Mouse (Mus musculus): Measurements from ENCODE around the gene Dao. TPM values are rescaled to one million over a fixed set of nuclear protein-coding genes. Genes with fewer than 3 reads are reported as not detected.

Dao gene
- polyA plus RNA-seq, 1 experiment from 2014 or later = not detected

- H3K36me3 ChIP-seq = no peaks in the 10 kb centered on the region
- no peaks in the 10 kb centered on the region for H3K4me1 ChIP-seq
- no peak for ATAC-seq
- WGBS (ENCODE audit: insufficient replicate concordance) = 46% methylated on average over 3 of the region's 3 CpGs
- peaks cover 28% of the 10 kb centered on the region for H3K27me3 ChIP-seq (replicated peaks)
- H3K4me3 ChIP-seq = no peak overlapping the region
- no peak overlapping the region for H3K4me2 ChIP-seq
- no peak overlapping the region for H3K9ac ChIP-seq
- no peak overlapping the region for H3K27ac ChIP-seq
- no peaks in the 10 kb centered on the region for H3K9me3 ChIP-seq (replicated peaks)
Observed at GRCm38 (mm10) chr5:114032161-114032763, 28.8 kb downstream of the Dao start.

DNA sequence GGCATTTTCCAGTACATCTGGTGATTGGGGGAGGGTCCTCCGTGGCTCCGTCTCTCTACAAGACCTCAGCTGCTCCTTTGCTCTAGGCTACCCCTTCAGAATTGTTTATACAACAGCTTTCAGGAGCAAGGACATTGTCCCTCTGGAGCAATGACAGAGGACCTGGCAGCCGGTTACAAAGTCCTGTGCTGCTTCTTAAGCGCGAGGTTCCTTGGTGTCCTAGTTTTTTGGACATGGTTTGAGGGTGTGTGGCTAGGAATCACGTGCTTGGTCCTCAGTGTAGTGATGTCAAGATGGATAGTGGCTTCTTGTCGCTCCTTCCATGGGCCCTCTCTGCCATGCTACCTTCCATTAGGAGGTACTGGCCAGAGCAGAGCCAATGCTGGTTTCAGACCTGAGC is 30.9 kb downstream of the Dao start:
- Histone ChIP-seq H3K9me3 (replicated peaks) (no peaks in the 10 kb centered on the region), H3K27me3 (replicated peaks) (peaks cover 20% of the 10 kb centered on the region), H3K36me3 (no peaks in the 10 kb centered on the region), H3K4me3 (no peak overlapping the region), H3K27ac (no peak overlapping the region), H3K4me2 (no peak overlapping the region), H3K4me1 (no peaks in the 10 kb centered on the region), H3K9ac (no peak overlapping the region)
- no peak for ATAC-seq
- WGBS (ENCODE audit: insufficient replicate concordance) = 62% methylated on average over 7 of the region's 7 CpGs

DNA sequence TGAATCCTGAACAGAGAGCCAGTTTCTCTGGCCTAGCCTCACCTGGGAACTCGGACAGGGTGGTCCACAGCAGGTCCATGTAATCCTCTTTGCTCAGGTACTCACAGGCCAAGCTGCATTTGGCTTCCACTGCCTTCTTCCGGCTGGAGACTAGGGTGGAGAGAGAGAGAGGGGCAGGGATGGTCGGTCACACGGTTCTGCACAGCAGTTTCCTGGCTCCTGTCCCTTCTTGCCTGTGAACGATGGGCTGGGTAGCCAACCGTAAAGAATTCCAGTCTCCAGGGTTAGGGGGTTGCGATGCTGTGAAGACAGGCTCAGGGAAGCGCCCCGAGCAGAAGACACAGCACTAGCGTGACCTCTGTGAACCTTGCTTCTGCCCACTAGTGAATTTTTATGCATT is 31.6 kb downstream of the Dao start:
- ATAC-seq = no peak
- Histone ChIP-seq H3K27me3 (replicated peaks) (peaks cover 20% of the 10 kb centered on the region), H3K4me1 (no peaks in the 10 kb centered on the region), H3K4me2 (no peak overlapping the region), H3K27ac (no peak overlapping the region), H3K36me3 (no peaks in the 10 kb centered on the region), H3K9ac (no peak overlapping the region), H3K9me3 (replicated peaks) (no peaks in the 10 kb centered on the region), H3K4me3 (no peak overlapping the region)
- 60% methylated on average over 10 of the region's 10 CpGs for WGBS (ENCODE audit: insufficient replicate concordance)

- no peaks in the 10 kb centered on the region for H3K9me3 ChIP-seq (replicated peaks)
- no peak overlapping the region for H3K9ac ChIP-seq
- no peak overlapping the region for H3K27ac ChIP-seq
- WGBS (ENCODE audit: insufficient replicate concordance) = 46% methylated on average over 7 of the region's 8 CpGs
- H3K36me3 ChIP-seq = no peaks in the 10 kb centered on the region
- no peak overlapping the region for H3K4me2 ChIP-seq
- no peak for ATAC-seq
- peaks cover 28% of the 10 kb centered on the region for H3K27me3 ChIP-seq (replicated peaks)
- H3K4me3 ChIP-seq = no peak overlapping the region
- peaks cover 18% of the 10 kb centered on the region for H3K4me1 ChIP-seq
Observed at GRCm38 (mm10) chr5:114040508-114040907, 37.0 kb downstream of the Dao start.

- Histone ChIP-seq H3K4me2 (no peak overlapping the region), H3K36me3 (no peaks in the 10 kb centered on the region), H3K27me3 (replicated peaks) (peaks cover 28% of the 10 kb centered on the region), H3K9me3 (replicated peaks) (no peaks in the 10 kb centered on the region), H3K27ac (no peak overlapping the region), H3K4me1 (peaks cover 18% of the 10 kb centered on the region), H3K9ac (no peak overlapping the region), H3K4me3 (no peak overlapping the region)
- ATAC-seq = no peak
- 39% methylated on average over 1 of the region's 1 CpGs for WGBS (ENCODE audit: insufficient replicate concordance)
Observed at GRCm38 (mm10) chr5:114040911-114041310, 37.4 kb downstream of the Dao start.

DNA sequence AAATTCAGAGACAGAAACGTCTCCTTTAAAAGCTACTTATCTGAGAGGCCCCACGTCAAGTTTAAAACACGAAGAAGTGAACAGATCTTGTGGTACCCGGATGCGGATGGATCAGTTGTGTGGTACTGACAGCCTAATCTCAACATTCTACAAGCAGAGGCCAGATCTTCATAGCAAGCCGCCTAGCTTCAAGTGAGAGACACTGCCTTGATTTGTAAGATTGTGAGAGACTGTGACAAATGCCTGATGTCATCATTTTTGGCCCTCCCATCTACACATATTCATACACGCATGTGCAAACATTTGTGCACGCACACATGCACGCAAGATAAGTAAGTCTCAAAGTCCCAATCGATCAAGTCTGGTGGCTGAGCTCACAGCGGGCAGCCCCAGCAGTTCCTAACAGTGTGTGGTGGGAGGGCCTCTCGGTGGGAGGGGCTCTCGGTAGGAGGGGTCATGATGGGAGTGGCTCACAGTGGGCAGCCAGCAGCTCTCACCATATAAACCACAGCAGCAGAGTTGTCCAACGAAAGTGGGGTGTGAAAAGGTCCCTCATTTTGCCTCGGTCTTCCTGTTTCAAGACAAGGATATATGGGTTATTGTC is 37.9 kb downstream of the Dao start:
- peaks cover 24% of the 10 kb centered on the region for H3K27me3 ChIP-seq (replicated peaks)
- no peak overlapping the region for H3K9ac ChIP-seq
- H3K4me2 ChIP-seq = peak overlapping the region; percentile 7; the same call in 1 of the 2 replicates
- no peaks in the 10 kb centered on the region for H3K9me3 ChIP-seq (replicated peaks)
- H3K4me1 ChIP-seq = peaks cover 18% of the 10 kb centered on the region
- WGBS (ENCODE audit: insufficient replicate concordance) = 12% methylated on average over 15 of the region's 15 CpGs
- no peak overlapping the region for H3K27ac ChIP-seq
- no peaks in the 10 kb centered on the region for H3K36me3 ChIP-seq
- no peak overlapping the region for H3K4me3 ChIP-seq
- ATAC-seq = peak; percentile 77

DNA sequence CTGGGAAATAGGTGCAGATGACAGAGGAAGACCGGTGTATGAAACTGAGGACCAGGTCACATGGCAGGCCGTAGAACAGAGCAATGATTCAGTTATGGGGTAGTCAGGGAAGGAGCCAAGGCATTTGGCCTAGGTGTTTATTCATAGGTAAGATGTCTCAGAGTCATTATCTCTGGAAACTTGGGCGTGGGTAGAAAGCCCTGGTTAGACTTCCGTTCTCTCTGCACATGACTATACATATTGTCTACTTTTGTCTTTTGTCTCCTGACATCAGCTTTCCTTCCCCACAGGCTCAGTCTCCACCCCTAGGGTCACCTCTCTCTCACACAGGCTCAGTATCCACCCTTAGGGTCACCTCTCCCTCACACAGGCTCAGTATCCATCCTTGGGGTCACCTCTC is 40.3 kb downstream of the Dao start:
- peaks cover 18% of the 10 kb centered on the region for H3K4me1 ChIP-seq
- no peak overlapping the region for H3K27ac ChIP-seq
- H3K4me3 ChIP-seq = no peak overlapping the region
- WGBS (ENCODE audit: insufficient replicate concordance) = 57% methylated on average over 4 of the region's 4 CpGs
- no peaks in the 10 kb centered on the region for H3K36me3 ChIP-seq
- H3K9me3 ChIP-seq (replicated peaks) = no peaks in the 10 kb centered on the region
- no peak overlapping the region for H3K9ac ChIP-seq
- no peak overlapping the region for H3K4me2 ChIP-seq
- H3K27me3 ChIP-seq (replicated peaks) = peaks cover 22% of the 10 kb centered on the region
- no peak for ATAC-seq

DNA sequence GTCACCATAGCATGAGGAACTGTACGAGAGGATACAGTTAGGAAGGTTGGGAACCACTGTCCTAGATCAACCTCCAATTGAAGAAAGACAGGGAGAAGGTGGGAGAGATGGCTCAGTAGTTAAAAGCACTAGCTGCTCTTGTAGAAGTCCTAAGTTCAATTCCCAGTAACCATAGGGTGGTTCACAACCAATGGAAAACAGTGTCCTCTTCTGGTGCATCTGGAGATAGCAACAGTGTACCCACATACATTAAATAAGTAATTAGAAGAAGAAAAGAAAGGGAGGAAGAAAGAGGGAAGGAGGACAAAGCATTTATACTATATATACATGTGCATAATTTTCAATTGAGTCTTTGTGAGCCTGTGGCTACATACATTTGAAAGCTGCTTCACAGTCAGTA is 41.6 kb downstream of the Dao start:
- WGBS (ENCODE audit: insufficient replicate concordance) = 59% methylated on average over 1 of the region's 1 CpGs
- Histone ChIP-seq H3K27ac (no peak overlapping the region), H3K9ac (no peak overlapping the region), H3K4me1 (peaks cover 18% of the 10 kb centered on the region), H3K9me3 (replicated peaks) (no peaks in the 10 kb centered on the region), H3K36me3 (no peaks in the 10 kb centered on the region), H3K4me3 (no peak overlapping the region), H3K27me3 (replicated peaks) (peaks cover 33% of the 10 kb centered on the region), H3K4me2 (no peak overlapping the region)
- no peak for ATAC-seq

DNA sequence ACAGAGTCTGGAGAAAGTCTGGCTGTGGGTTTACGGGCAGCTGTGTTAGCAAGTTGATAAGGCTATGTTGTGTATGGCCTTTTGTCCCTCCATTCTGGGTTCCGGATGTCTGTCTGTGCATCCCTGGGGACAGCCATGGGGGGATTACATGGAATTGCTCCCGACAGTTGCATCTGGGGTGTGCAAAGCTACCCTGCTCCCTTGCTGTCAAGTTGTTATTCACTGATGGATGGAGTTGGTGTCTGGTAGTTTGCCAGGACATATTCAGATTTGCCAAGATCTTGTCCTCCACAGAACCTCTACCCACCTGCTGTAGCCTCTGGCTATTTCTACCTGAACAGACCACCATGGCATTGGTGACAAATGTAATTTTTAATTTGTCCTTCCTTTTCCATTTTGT is 42.6 kb downstream of the Dao start:
- peaks cover 12% of the 10 kb centered on the region for H3K4me1 ChIP-seq
- no peak for ATAC-seq
- H3K9me3 ChIP-seq (replicated peaks) = no peaks in the 10 kb centered on the region
- no peaks in the 10 kb centered on the region for H3K36me3 ChIP-seq
- peaks cover 25% of the 10 kb centered on the region for H3K27me3 ChIP-seq (replicated peaks)
- no peak overlapping the region for H3K27ac ChIP-seq
- 15% methylated on average over 3 of the region's 3 CpGs for WGBS (ENCODE audit: insufficient replicate concordance)
- H3K9ac ChIP-seq = no peak overlapping the region
- H3K4me2 ChIP-seq = no peak overlapping the region
- no peak overlapping the region for H3K4me3 ChIP-seq

DNA sequence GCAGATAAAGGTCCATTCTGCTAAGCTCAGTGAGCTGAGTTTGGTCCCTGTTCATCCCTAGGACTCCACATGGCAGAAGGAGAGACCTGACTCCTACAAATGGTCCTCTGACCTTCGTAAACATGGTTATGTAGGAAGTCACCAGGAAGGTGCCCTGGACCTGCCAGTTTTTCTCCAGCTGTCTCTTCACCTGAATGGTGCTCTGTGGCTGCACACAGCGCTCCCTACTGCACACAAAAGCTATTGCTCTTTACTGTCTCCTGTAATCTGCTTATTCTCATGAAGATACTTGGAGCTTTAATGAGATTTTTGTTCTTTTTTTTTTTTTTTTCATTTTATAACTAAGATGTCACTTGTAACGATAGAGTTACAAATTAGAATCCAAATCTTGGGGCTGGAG is 43.1 kb downstream of the Dao start:
- Histone ChIP-seq H3K4me2 (no peak overlapping the region), H3K9me3 (replicated peaks) (no peaks in the 10 kb centered on the region), H3K4me1 (peaks cover 7% of the 10 kb centered on the region), H3K27ac (no peak overlapping the region), H3K36me3 (no peaks in the 10 kb centered on the region), H3K4me3 (no peak overlapping the region), H3K27me3 (replicated peaks) (peaks cover 25% of the 10 kb centered on the region), H3K9ac (no peak overlapping the region)
- WGBS (ENCODE audit: insufficient replicate concordance) = 32% methylated on average over 3 of the region's 3 CpGs
- ATAC-seq = no peak

DNA sequence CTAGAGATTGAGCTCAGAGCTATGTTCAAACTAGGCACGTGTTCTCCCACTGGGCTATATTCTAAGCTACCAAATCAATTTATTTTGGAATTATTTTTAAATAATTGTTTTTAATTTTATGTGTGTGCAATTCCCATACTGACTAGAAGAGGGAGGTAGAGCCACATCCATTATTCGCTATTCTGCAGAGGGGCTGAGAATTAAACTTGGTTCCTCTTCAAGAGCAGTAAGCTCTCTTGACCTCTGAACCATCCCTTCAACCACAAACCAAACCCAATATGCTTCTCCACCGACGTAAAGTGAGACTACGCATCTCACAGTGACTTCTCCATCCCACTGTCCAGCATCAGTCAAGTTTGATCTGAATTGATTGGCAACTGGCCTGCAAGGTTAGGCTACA is 43.7 kb downstream of the Dao start:
- WGBS (ENCODE audit: insufficient replicate concordance) = 42% methylated on average over 5 of the region's 5 CpGs
- H3K9ac ChIP-seq = no peak overlapping the region
- H3K36me3 ChIP-seq = no peaks in the 10 kb centered on the region
- no peak overlapping the region for H3K4me2 ChIP-seq
- peaks cover 1% of the 10 kb centered on the region; the same call in 1 of the 2 replicates for H3K4me1 ChIP-seq
- no peak overlapping the region for H3K27ac ChIP-seq
- ATAC-seq = no peak
- no peaks in the 10 kb centered on the region for H3K9me3 ChIP-seq (replicated peaks)
- H3K4me3 ChIP-seq = no peak overlapping the region
- peaks cover 25% of the 10 kb centered on the region for H3K27me3 ChIP-seq (replicated peaks)

DNA sequence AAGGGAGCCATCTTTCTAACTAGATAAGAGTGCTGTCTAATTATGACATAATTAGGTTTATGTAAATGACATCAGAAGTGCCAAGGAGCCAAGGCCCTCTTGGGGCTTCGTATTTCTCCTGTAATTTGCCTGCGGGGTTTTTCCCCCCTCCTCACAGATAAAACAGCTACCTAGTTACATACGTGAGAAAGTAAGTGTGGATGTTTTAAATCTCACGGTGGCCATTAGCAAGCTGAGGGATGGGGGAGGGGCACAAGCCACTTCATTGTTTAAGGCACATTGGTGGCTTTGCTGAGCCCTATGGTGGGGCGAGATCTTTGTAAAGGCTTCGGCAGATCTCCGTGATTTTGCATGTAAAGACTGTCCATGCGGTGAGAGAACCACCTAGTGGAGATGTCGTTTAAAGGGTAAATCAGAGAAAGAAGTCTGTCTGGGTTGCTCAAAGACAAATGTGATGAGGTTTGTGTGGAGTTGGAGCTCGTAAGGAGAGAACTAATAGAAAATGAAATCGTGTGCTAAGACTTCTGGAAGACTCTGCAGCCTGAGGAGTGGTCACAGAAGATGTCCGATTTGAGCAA is 45.3 kb downstream of the Dao start:
- Histone ChIP-seq H3K27me3 (replicated peaks) (peaks cover 19% of the 10 kb centered on the region), H3K9ac (no peak overlapping the region), H3K4me3 (no peak overlapping the region), H3K4me2 (no peak overlapping the region), H3K36me3 (no peaks in the 10 kb centered on the region), H3K4me1 (no peaks in the 10 kb centered on the region), H3K27ac (no peak overlapping the region), H3K9me3 (replicated peaks) (no peaks in the 10 kb centered on the region)
- ATAC-seq = no peak
- WGBS (ENCODE audit: insufficient replicate concordance) = 50% methylated on average over 12 of the region's 12 CpGs
